Mouse (Mus musculus) left cerebral cortex, postnatal 14 days (tissue): ENCODE data around the gene Slc38a7. TPM values are rescaled to one million over a fixed set of nuclear protein-coding genes. Genes with fewer than 3 reads are reported as not detected.
A peak's percentile ranks its signal among the peaks of the same experiment; 100 is the strongest.
"Not testable (repeated sequence)": the region's sequence is repeated elsewhere in the genome, so short reads cannot be mapped to it uniquely, and the experiment has no call there.

Experiments used
- DNase-seq, 2 experiments: peaks; one replicate each; pipeline ENCODE4 v3.0.0; 2021 to 2022; ENCODE audit warnings: low spot score in 2 of 2, mixed read lengths in 1 of 2
- intact Hi-C: fragments of 180-260 bp; cut with DNase I; formaldehyde crosslinking; loops from one replicate; pipeline ENCODE4 v1.15.1; 2025
- long read RNA-seq, 2 experiments: library from polyadenylated mRNA; stranded (forward); transcript quantifications; one replicate each; pipeline ENCODE4 v2.0.0; 2021
- total RNA-seq, 2 experiments: library from RNA; stranded (reverse); gene quantifications; 2 replicates each; pipeline ENCODE4 v1.2.3; 2021

Slc38a7 gene
- total RNA-seq = 10 to 100 TPM; 29.8 to 32.0 TPM
- long read RNA-seq, experiment 1, transcript Slc38a7-204 (12 exons, 3,315 nt) = major isoform, 14 of 22 reads
- long read RNA-seq, experiment 1, partial matches to known transcripts = 1 of 22 reads
- long read RNA-seq, experiment 1, other reads (novel, unspliced or antisense) = 7 of 22 reads
- long read RNA-seq, experiment 2, transcript Slc38a7-204 (12 exons, 3,315 nt) = major isoform, 17 of 35 reads
- long read RNA-seq, experiment 2, partial matches to known transcripts = 10 of 35 reads
- long read RNA-seq, experiment 2, other reads (novel, unspliced or antisense) = 7 of 35 reads

GRCm38 (mm10) chr8:95853102-95853843, at the start of gene Slc38a7:
Gene Slc38a7 (minus strand): TSS chr8:95853539.
- intact Hi-C loops = no loop called here
- DNase-seq = peak; percentile 83 to 91

GRCm38 (mm10) chr8:95901864-95902263, 48.5 kb upstream of the Slc38a7 start:
- intact Hi-C loops = no loop called here
- DNase-seq = no peak

- DNase-seq = no peak
- intact Hi-C loops = no loop called here
Measured at GRCm38 (mm10) chr8:95893701-95894100, 40.4 kb upstream of the Slc38a7 start.

- peak; percentile 89 to 90 for DNase-seq
- intact Hi-C loops = no loop called here
Measured at GRCm38 (mm10) chr8:95888285-95889136, 35.2 kb upstream of the Slc38a7 start, which contains the start of gene Got2. Gene Got2 (minus strand): TSS chr8:95888547.

GRCm38 (mm10) chr8:95887578-95888284, 34.4 kb upstream of the Slc38a7 start:
- intact Hi-C loops = no loop called here
- DNase-seq = peak; percentile 86 to 87

GRCm38 (mm10) chr8:95886647-95887577, 33.6 kb upstream of the Slc38a7 start:
- intact Hi-C loops = no loop called here
- peak; percentile 27 to 37 for DNase-seq

- intact Hi-C loops = no loop called here
- no peak for DNase-seq
Measured at GRCm38 (mm10) chr8:95885966-95886365, 32.6 kb upstream of the Slc38a7 start.

- no peak for DNase-seq
- intact Hi-C loops = no loop called here
Measured at GRCm38 (mm10) chr8:95885271-95885841, 32.0 kb upstream of the Slc38a7 start.

GRCm38 (mm10) chr8:95884491-95884890, 31.2 kb upstream of the Slc38a7 start:
- intact Hi-C loops = no loop called here

GRCm38 (mm10) chr8:95882191-95882590, 28.9 kb upstream of the Slc38a7 start:
- intact Hi-C loops = no loop called here
- no peak for DNase-seq

More at GRCm38 (mm10) chr8:95884491-95884890, 31.2 kb upstream of the Slc38a7 start:
- no peak for DNase-seq

GRCm38 (mm10) chr8:95881576-95881975, 28.2 kb upstream of the Slc38a7 start:
- intact Hi-C loops = no loop called here
- peak in 1 of 2 experiments; percentile 25 for DNase-seq

- intact Hi-C loops = no loop called here
- no peak for DNase-seq
Measured at GRCm38 (mm10) chr8:95879823-95880222, 26.5 kb upstream of the Slc38a7 start.

GRCm38 (mm10) chr8:95878176-95878962, 25.0 kb upstream of the Slc38a7 start:
- intact Hi-C loops = no loop called here
- DNase-seq = peak; percentile 25 to 34

- no peak for DNase-seq
- intact Hi-C loops = no loop called here
Measured at GRCm38 (mm10) chr8:95875270-95875669, 21.9 kb upstream of the Slc38a7 start.

- intact Hi-C loops = no loop called here
- DNase-seq = no peak
Measured at GRCm38 (mm10) chr8:95871690-95872089, 18.4 kb upstream of the Slc38a7 start.

GRCm38 (mm10) chr8:95864851-95865250, 11.5 kb upstream of the Slc38a7 start:
- DNase-seq, intact Hi-C loops: not testable (repeated sequence)
